Mouse (Mus musculus) midbrain, embryonic 13.5 days (tissue): ENCODE results near the gene Itfg2. TPM values are rescaled to one million over a fixed set of nuclear protein-coding genes. Genes with fewer than 3 reads are reported as not detected.
"Not testable (repeated sequence)": the region's sequence is repeated elsewhere in the genome, so short reads cannot be mapped to it uniquely, and the experiment has no call there.

Experiments used
- ATAC-seq: fragments of 200-750 bp; cut with Nextera tagmentation; 2 replicates; pipeline ENCODE4 v1.8.0; 2017; ENCODE audit warnings: mild to moderate bottlenecking, moderate TSS enrichment, moderate library complexity
- H3K27ac ChIP-seq: fragments of 300-500 bp; sonication (generic); 2 replicates; pipeline ENCODE4 v1.5.1; 2015; ENCODE audit warnings: inconsistent platforms, mild to moderate bottlenecking, moderate library complexity
- H3K27me3 ChIP-seq: fragments of 300-500 bp; sonication (generic); 2 replicates; pipeline ENCODE4 v1.6.1; 2015; ENCODE audit warnings: mild to moderate bottlenecking, inconsistent platforms
- H3K36me3 ChIP-seq: fragments of 300-500 bp; sonication (generic); 2 replicates; pipeline ENCODE4 v1.6.1; 2015; ENCODE audit warnings: mild to moderate bottlenecking, inconsistent platforms
- H3K4me1 ChIP-seq: fragments of 300-500 bp; sonication (generic); replicated peaks from 2 replicates; pipeline ENCODE4 v1.6.1; 2015; ENCODE audit warnings: inconsistent platforms
- H3K4me2 ChIP-seq: fragments of 300-500 bp; sonication (generic); replicated peaks from 2 replicates; pipeline ENCODE4 v1.6.1; 2015; ENCODE audit warnings: moderate library complexity, mild to moderate bottlenecking, inconsistent platforms
- H3K4me3 ChIP-seq: fragments of 300-500 bp; sonication (generic); replicated peaks from 2 replicates; pipeline ENCODE4 v1.5.1; 2015; ENCODE audit warnings: mild to moderate bottlenecking, inconsistent platforms
- H3K9ac ChIP-seq: fragments of 300-500 bp; sonication (generic); replicated peaks from 2 replicates; pipeline ENCODE4 v1.6.1; 2015; ENCODE audit warnings: mild to moderate bottlenecking, inconsistent platforms
- H3K9me3 ChIP-seq: fragments of 300-500 bp; sonication (generic); 2 replicates; pipeline ENCODE4 v1.6.1; 2016; ENCODE audit warnings: mild to moderate bottlenecking, inconsistent platforms
- WGBS: fragments of 180-500 bp; shearing (Covaris S2); methylation state at CpG from one replicate; pipeline ENCODE4 v1.1.7; 2015; 5-methylcytosine and 5-hydroxymethylcytosine counted together
- polyA plus RNA-seq: library from polyadenylated mRNA; unstranded; fragments of >200 nt; fragmentation: Nextera tagmentation; extraction: Ambion mirVana; gene quantifications from 2 replicates; pipeline ENCODE4 v1.2.1, GENCODE M21; 2015

The Itfg2 gene
- polyA plus RNA-seq, 1 experiment from 2014 or later = 48.7 TPM

- Histone ChIP-seq H3K27ac (no peak overlapping the region), H3K27me3 (no peaks in the 10 kb centered on the region), H3K9ac (no peak overlapping the region), H3K4me3 (no peak overlapping the region), H3K9me3 (no peaks in the 10 kb centered on the region), H3K4me1 (peaks cover 15% of the 10 kb centered on the region; the same call in 1 of the 2 replicates), H3K36me3 (peaks cover 45% of the 10 kb centered on the region), H3K4me2 (no peak overlapping the region)
- ATAC-seq = no peak
- 69% methylated on average over 5 of the region's 5 CpGs for WGBS
Observed at GRCm38 (mm10) chr6:128404708-128405107, 20.0 kb downstream of the Itfg2 start.

GRCm38 (mm10) chr6:128399421-128400185 lies 25.1 kb downstream of the Itfg2 start:
- H3K36me3 ChIP-seq = 0 out of 2 replicates have a peak, but pooled peaks cover 2% of the 10 kb centered on the region
- H3K27me3 ChIP-seq = no peaks in the 10 kb centered on the region
- peak overlapping the region; percentile 43 for H3K4me2 ChIP-seq
- peaks cover 20% of the 10 kb centered on the region for H3K4me1 ChIP-seq
- peak overlapping the region; percentile 26 for H3K4me3 ChIP-seq
- ATAC-seq = peak; percentile 91
- peak overlapping the region; percentile 52 for H3K9ac ChIP-seq
- H3K27ac ChIP-seq = peak overlapping the region; percentile 65
- no peaks in the 10 kb centered on the region for H3K9me3 ChIP-seq
- WGBS = 32% methylated on average over 17 of the region's 21 CpGs

GRCm38 (mm10) chr6:128398996-128399395 lies 25.7 kb downstream of the Itfg2 start, which contains the start of gene Nrip2:
Gene Nrip2, plus strand, starts transcription at chr6:128399296.
- Histone ChIP-seq H3K4me3 (peak within 1 kb of the TSS; percentile 26), H3K4me1 (peaks cover 20% of the 10 kb centered on the region), H3K9ac (peak within 1 kb of the TSS; percentile 52), H3K27me3 (no peaks in the 10 kb centered on the region), H3K9me3 (no peaks in the 10 kb centered on the region), H3K4me2 (peak within 1 kb of the TSS; percentile 43), H3K27ac (peak within 1 kb of the TSS; percentile 65), H3K36me3 (no peaks in the 10 kb centered on the region)
- WGBS = 82% methylated on average over 3 of the region's 3 CpGs
- no peak for ATAC-seq

GRCm38 (mm10) chr6:128397574-128398261 lies 27.0 kb downstream of the Itfg2 start:
- WGBS = 85% methylated on average over 7 of the region's 7 CpGs
- no peaks in the 10 kb centered on the region for H3K27me3 ChIP-seq
- H3K9ac ChIP-seq = no peak overlapping the region
- no peak for ATAC-seq
- no peak overlapping the region for H3K27ac ChIP-seq
- H3K9me3 ChIP-seq = no peaks in the 10 kb centered on the region
- no peaks in the 10 kb centered on the region for H3K36me3 ChIP-seq
- H3K4me3 ChIP-seq = no peak overlapping the region
- peaks cover 20% of the 10 kb centered on the region for H3K4me1 ChIP-seq
- no peak overlapping the region for H3K4me2 ChIP-seq

- Histone ChIP-seq H3K9me3 (no peaks in the 10 kb centered on the region), H3K27ac (no peak overlapping the region), H3K9ac (no peak overlapping the region), H3K27me3 (no peaks in the 10 kb centered on the region), H3K4me1 (no peaks in the 10 kb centered on the region), H3K4me3 (no peak overlapping the region), H3K4me2 (no peak overlapping the region), H3K36me3 (no peaks in the 10 kb centered on the region)
- no peak for ATAC-seq
- 64% methylated on average over 1 of the region's 1 CpGs for WGBS
Observed at GRCm38 (mm10) chr6:128390683-128391082, 34.0 kb downstream of the Itfg2 start.

- ATAC-seq = no peak
- no peak overlapping the region for H3K9ac ChIP-seq
- no peaks in the 10 kb centered on the region for H3K4me1 ChIP-seq
- H3K36me3 ChIP-seq = no peaks in the 10 kb centered on the region
- WGBS = 93% methylated on average over 1 of the region's 1 CpGs
- H3K27me3 ChIP-seq = no peaks in the 10 kb centered on the region
- H3K9me3 ChIP-seq = no peaks in the 10 kb centered on the region
- no peak overlapping the region for H3K27ac ChIP-seq
- H3K4me3 ChIP-seq = no peak overlapping the region
- H3K4me2 ChIP-seq = no peak overlapping the region
Observed at GRCm38 (mm10) chr6:128389185-128389584, 35.5 kb downstream of the Itfg2 start.

- WGBS = 96% methylated on average over 1 of the region's 1 CpGs
Observed at GRCm38 (mm10) chr6:128385026-128385425, 39.7 kb downstream of the Itfg2 start.

GRCm38 (mm10) chr6:128383752-128384151 lies 41.0 kb downstream of the Itfg2 start:
- Histone ChIP-seq H3K9ac (no peak overlapping the region), H3K27ac (no peak overlapping the region), H3K4me1 (no peaks in the 10 kb centered on the region), H3K27me3 (no peaks in the 10 kb centered on the region), H3K4me3 (no peak overlapping the region), H3K4me2 (no peak overlapping the region), H3K9me3 (no peaks in the 10 kb centered on the region), H3K36me3 (no peaks in the 10 kb centered on the region)
- 82% methylated on average over 7 of the region's 7 CpGs for WGBS
- no peak for ATAC-seq

More at GRCm38 (mm10) chr6:128385026-128385425, 39.7 kb downstream of the Itfg2 start:
- H3K27me3 ChIP-seq = no peaks in the 10 kb centered on the region
- H3K9me3 ChIP-seq = no peaks in the 10 kb centered on the region
- H3K27ac ChIP-seq = no peak overlapping the region
- no peaks in the 10 kb centered on the region for H3K4me1 ChIP-seq
- no peaks in the 10 kb centered on the region for H3K36me3 ChIP-seq
- no peak overlapping the region for H3K9ac ChIP-seq
- no peak overlapping the region for H3K4me2 ChIP-seq
- no peak for ATAC-seq
- no peak overlapping the region for H3K4me3 ChIP-seq

GRCm38 (mm10) chr6:128381254-128381653 lies 43.5 kb downstream of the Itfg2 start:
- WGBS = 87% methylated on average over 3 of the region's 3 CpGs
- no peak overlapping the region for H3K9ac ChIP-seq
- no peaks in the 10 kb centered on the region for H3K27me3 ChIP-seq
- H3K4me1 ChIP-seq = no peaks in the 10 kb centered on the region
- ATAC-seq = no peak
- H3K4me3 ChIP-seq = no peak overlapping the region
- H3K4me2 ChIP-seq = no peak overlapping the region
- H3K27ac ChIP-seq = no peak overlapping the region
- H3K9me3 ChIP-seq = no peaks in the 10 kb centered on the region
- H3K36me3 ChIP-seq = no peaks in the 10 kb centered on the region

- not testable (repeated sequence) for H3K9me3 ChIP-seq, H3K4me2 ChIP-seq, H3K27me3 ChIP-seq, H3K4me3 ChIP-seq, H3K4me1 ChIP-seq, H3K9ac ChIP-seq, ATAC-seq, H3K27ac ChIP-seq, H3K36me3 ChIP-seq
- WGBS = 82% methylated on average over 1 of the region's 1 CpGs
Observed at GRCm38 (mm10) chr6:128380594-128381167, 44.0 kb downstream of the Itfg2 start.

- no peak overlapping the region for H3K4me2 ChIP-seq
- peaks cover 8% of the 10 kb centered on the region for H3K4me1 ChIP-seq
- H3K27ac ChIP-seq = no peak overlapping the region
- ATAC-seq = no peak
- no peaks in the 10 kb centered on the region for H3K36me3 ChIP-seq
- no peak overlapping the region for H3K4me3 ChIP-seq
- no peak overlapping the region for H3K9ac ChIP-seq
- no peaks in the 10 kb centered on the region for H3K27me3 ChIP-seq
- H3K9me3 ChIP-seq = no peaks in the 10 kb centered on the region
- 84% methylated on average over 16 of the region's 16 CpGs for WGBS
Observed at GRCm38 (mm10) chr6:128379636-128380035, 45.1 kb downstream of the Itfg2 start.
